Mouse (Mus musculus) CH12.LX (cell line): ENCODE data around the gene Gss.

Experiments used
- CHD2 ChIP-seq: IDR thresholded peaks from 2 replicates; pipeline ENCODE4 v1.6.1; 2011; ENCODE audit warnings: low read length, improper control_type of control experiment
- CTCF ChIP-seq, 2 experiments: IDR thresholded peaks in 1 of 2; conservative IDR thresholded peaks in 1 of 2; 2 replicates each; pipeline ENCODE4 v1.5.1; 2011 to 2012; ENCODE audit warnings: low read depth in 2 of 2, low read length in 2 of 2, improper control_type of control experiment in 1 of 2, inconsistent platforms in 1 of 2, mild to moderate bottlenecking in 1 of 2, moderate library complexity in 1 of 2
- EP300 ChIP-seq: IDR thresholded peaks from 2 replicates; pipeline ENCODE4 v1.6.1; 2011; ENCODE audit warnings: low read length, improper control_type of control experiment
- HCFC1 ChIP-seq: IDR thresholded peaks from 2 replicates; pipeline ENCODE4 v1.6.1; 2012; ENCODE audit warnings: low read depth, mild to moderate bottlenecking, inconsistent platforms, low read length, improper control_type of control experiment
- JUND ChIP-seq: conservative IDR thresholded peaks from 2 replicates; pipeline ENCODE4 v1.6.1; 2011; ENCODE audit warnings: low read depth, low read length, improper control_type of control experiment
- MEF2A ChIP-seq: IDR thresholded peaks from 2 replicates; pipeline ENCODE4 v1.6.1; 2014; ENCODE audit warnings: low read depth, mild to moderate bottlenecking, inconsistent platforms, low read length, improper control_type of control experiment, borderline replicate concordance
- POLR2A ChIP-seq: IDR thresholded peaks from 2 replicates; pipeline ENCODE4 v1.6.1; 2011; ENCODE audit warnings: low read depth, mild to moderate bottlenecking, improper control_type of control experiment, low read length
- POLR2AphosphoS2 ChIP-seq: IDR thresholded peaks from 2 replicates; pipeline ENCODE4 v1.6.1; 2011; ENCODE audit warnings: low read depth, low read length, improper control_type of control experiment
- RAD21 ChIP-seq: IDR thresholded peaks from 2 replicates; pipeline ENCODE4 v1.6.1; 2011; ENCODE audit warnings: low read depth, mild to moderate bottlenecking, low read length, improper control_type of control experiment, moderate library complexity
- SIN3A ChIP-seq: IDR thresholded peaks from 2 replicates; pipeline ENCODE4 v1.6.1; 2012; ENCODE audit warnings: low read length, improper control_type of control experiment, inconsistent platforms
- TCF12 ChIP-seq: IDR thresholded peaks from 2 replicates; pipeline ENCODE4 v1.6.1; 2014; ENCODE audit warnings: low read depth, mild to moderate bottlenecking, inconsistent platforms, low read length, improper control_type of control experiment

DNA sequence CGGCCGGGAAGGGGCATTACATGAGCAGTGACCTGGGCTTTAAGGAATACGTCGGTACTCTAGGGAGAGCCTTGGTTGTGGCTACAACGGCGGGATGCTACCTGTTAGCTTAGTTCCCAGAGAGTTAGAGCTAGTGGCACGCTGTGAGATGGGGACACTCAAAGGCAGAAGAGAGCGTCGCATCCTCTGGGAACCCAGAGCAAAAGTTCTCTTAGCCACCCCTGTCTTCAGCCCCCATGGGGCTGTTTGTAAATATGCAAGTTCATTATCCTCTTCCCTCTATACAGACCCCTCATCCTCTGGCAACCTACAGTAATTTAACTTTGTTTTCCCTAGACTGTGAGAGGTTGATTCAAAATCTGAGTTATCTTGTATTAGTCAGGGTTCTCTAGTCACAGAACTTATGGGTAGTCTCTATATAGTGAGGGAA, 259 bp upstream of the Gss start:
- TF ChIP-seq CTCF (conservative IDR thresholded peaks at IDR 0.05 in 1 of 2, IDR thresholded peaks at IDR 0.05 in 1 of 2; ENCODE audit: low read depth in 2 of 2, low read length in 2 of 2) (no peak), MEF2A (no peak), TCF12 (no peak), EP300 (no peak), HCFC1 (no peak), CHD2 (no peak), SIN3A (no peak), POLR2A (no peak), POLR2AphosphoS2 (0 out of 2 replicates have a peak, but pooled peaks have one; percentile 47), RAD21 (no peak), JUND (no peak)
